Mouse (Mus musculus) right cerebral cortex, postnatal 10 days (tissue): ENCODE data around the gene Fgfr2.

Experiments
- DNase-seq, 2 experiments: peaks; one replicate each; pipeline ENCODE4 v3.0.0; 2021; ENCODE audit warnings: low spot score in 2 of 2

Fgfr2 gene

GRCm38 (mm10) chr7:132888052-132888451 is 235.1 kb downstream of the Fgfr2 start:
- DNase-seq, result no peak

- no peak for DNase-seq
Measured at GRCm38 (mm10) chr7:132887019-132887804, 235.9 kb downstream of the Fgfr2 start.

- DNase-seq, result peak; percentile 40 to 43
Measured at GRCm38 (mm10) chr7:132884031-132884430, 239.1 kb downstream of the Fgfr2 start.

GRCm38 (mm10) chr7:132882343-132882742 is 240.8 kb downstream of the Fgfr2 start:
- DNase-seq, result no peak

- DNase-seq, result no peak
Measured at GRCm38 (mm10) chr7:132880276-132880675, 242.9 kb downstream of the Fgfr2 start.

- DNase-seq, result no peak
Measured at GRCm38 (mm10) chr7:132875391-132876086, 247.6 kb downstream of the Fgfr2 start.

GRCm38 (mm10) chr7:132873043-132873442 is 250.1 kb downstream of the Fgfr2 start:
- DNase-seq, result no peak

GRCm38 (mm10) chr7:132866316-132866715 is 256.8 kb downstream of the Fgfr2 start:
- DNase-seq, result no peak

- peak; percentile 92 to 94 for DNase-seq
Measured at GRCm38 (mm10) chr7:132859042-132859958, 263.9 kb downstream of the Fgfr2 start, which contains the start of gene Abraxas2. Gene Abraxas2, plus strand, starts transcription at chr7:132859225.

- DNase-seq, result no peak
Measured at GRCm38 (mm10) chr7:132858043-132858608, 265.0 kb downstream of the Fgfr2 start.

- DNase-seq, result no peak
Measured at GRCm38 (mm10) chr7:132856083-132856482, 267.1 kb downstream of the Fgfr2 start.

GRCm38 (mm10) chr7:132853946-132854345 is 269.2 kb downstream of the Fgfr2 start:
- DNase-seq, result peak; percentile 50 to 70

- no peak for DNase-seq
Measured at GRCm38 (mm10) chr7:132853361-132853760, 269.8 kb downstream of the Fgfr2 start.

- DNase-seq, result peak; percentile 89
Measured at GRCm38 (mm10) chr7:132852173-132852844, 270.8 kb downstream of the Fgfr2 start, which contains the start of gene Eef1akmt2. Gene Eef1akmt2, minus strand, starts transcription at chr7:132852673.

GRCm38 (mm10) chr7:132843152-132843551 is 280.0 kb downstream of the Fgfr2 start:
- no peak for DNase-seq

- no peak for DNase-seq
Measured at GRCm38 (mm10) chr7:132842455-132842854, 280.7 kb downstream of the Fgfr2 start.

GRCm38 (mm10) chr7:132841287-132841686 is 281.9 kb downstream of the Fgfr2 start:
- DNase-seq, result no peak

- no peak for DNase-seq
Measured at GRCm38 (mm10) chr7:132830955-132831354, 292.2 kb downstream of the Fgfr2 start.

- no peak for DNase-seq
Measured at GRCm38 (mm10) chr7:132824346-132825022, 298.7 kb downstream of the Fgfr2 start.

- DNase-seq, result no peak
Measured at GRCm38 (mm10) chr7:132823832-132824231, 299.3 kb downstream of the Fgfr2 start.
